Mouse (Mus musculus) B cell, adult 67 days (primary cell): ENCODE measurements around the gene Defb45. TPM values are rescaled to one million over a fixed set of nuclear protein-coding genes. Genes with fewer than 3 reads are reported as not detected.

ENCODE experiments used
- total RNA-seq, 2 experiments: library from RNA; stranded (reverse); gene quantifications; 4 replicates each; pipeline ENCODE4 v1.2.4; 2023

Defb45 gene
- not detected for total RNA-seq

DNA sequence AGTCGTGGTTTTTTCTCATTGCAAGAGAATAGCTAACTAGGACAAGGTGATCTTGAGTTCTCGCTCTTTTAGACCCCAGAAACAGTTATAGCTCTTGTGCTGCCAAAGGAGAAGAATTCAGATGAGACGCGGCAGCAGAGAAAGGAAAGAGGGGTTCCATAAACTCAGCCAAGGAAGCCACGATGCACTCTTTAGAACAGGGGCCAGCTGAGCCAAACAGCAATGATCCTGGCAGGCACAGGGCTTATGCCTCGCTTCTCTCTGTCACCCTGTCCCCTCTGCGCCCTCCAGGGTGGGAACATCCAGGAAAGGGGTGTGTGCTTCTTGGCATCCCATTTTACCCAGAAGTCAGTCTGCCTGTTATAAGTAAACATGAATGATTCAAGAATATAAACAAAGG lies at the start of gene Defb45:
Gene Defb45, minus strand, starts transcription at position 101 of the 400 bp plus-strand sequence.

GRCm38 (mm10) chr2:152626774-152627591 lies 27.8 kb upstream of the Defb45 start, which contains the start of gene Rem1:
Gene Rem1, plus strand, starts transcription at chr2:152626951.

GRCm38 (mm10) chr2:152622953-152623352 lies 23.8 kb upstream of the Defb45 start, which contains the start of gene Defb25:
Gene Defb25, minus strand, starts transcription at chr2:152623053.

DNA sequence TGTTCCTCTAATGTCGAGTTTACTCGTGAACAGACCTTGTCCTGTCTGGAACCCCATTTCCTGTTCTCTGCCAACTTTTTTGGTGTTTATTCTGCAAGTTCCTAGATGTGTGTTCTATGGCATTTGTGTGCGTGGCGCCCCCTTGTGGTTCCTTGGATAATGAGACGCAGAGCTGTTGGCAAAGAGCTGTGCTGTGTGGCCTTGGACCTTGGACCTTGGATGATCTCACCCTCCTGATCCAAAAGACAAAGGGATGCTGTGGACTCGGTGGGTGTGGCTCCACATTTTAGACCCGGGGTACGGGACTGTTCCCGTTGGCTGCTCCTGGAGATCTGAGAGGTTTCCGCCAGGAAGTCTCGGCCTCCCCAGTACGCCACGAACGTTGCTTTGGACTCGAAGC lies 4.9 kb upstream of the Defb45 start, which contains the start of gene Defb36:
Gene Defb36, plus strand, starts transcription at position 271 of the 400 bp plus-strand sequence.

GRCm38 (mm10) chr2:152580107-152580506 lies 19.1 kb downstream of the Defb45 start, which contains the start of gene Defb19:
Gene Defb19, minus strand, starts transcription at chr2:152580312.

GRCm38 (mm10) chr2:152572114-152572794 lies 26.9 kb downstream of the Defb45 start, which contains the start of gene Defb21:
Gene Defb21, plus strand, starts transcription at chr2:152572744.

DNA sequence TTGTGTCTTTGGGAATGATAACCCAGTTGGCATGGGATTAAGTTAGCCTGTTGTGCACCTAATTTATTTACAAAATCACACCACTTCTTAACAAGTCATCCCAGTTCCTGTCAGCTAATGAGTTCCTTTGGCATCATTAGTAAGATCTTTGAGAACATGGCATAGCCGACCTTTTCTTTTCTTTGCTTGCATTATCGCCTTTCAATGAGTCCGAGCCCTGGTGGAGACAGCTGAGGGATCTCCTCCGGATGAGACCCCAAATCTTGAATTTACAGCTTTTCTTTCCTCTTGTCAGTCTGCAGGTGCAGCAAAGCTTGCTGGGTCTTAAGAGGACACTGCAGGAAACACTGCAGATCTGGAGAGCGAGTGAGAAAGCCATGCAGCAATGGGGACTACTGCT lies 30.2 kb downstream of the Defb45 start, which contains the start of gene Gm17416:
Gene Gm17416, plus strand, starts transcription at position 301 of the 400 bp plus-strand sequence.

Other genes starting within 250 kb of the Defb45 start
- gene Nrsn2, start 222.8 kb downstream of the Defb45 start, total RNA-seq, result not detected
- 1 to 10 TPM; 1.4 to 2.3 TPM for gene Sox12, start 201.3 kb downstream of the Defb45 start, total RNA-seq
- 1 to 10 TPM; 3.1 to 4.7 TPM for gene Zcchc3, start 184.4 kb downstream of the Defb45 start, total RNA-seq
- gene 6820408C15Rik, start 183.8 kb downstream of the Defb45 start, total RNA-seq, result not detected
- not detected for gene Defb23, start 134.8 kb downstream of the Defb45 start, total RNA-seq
- gene Defb20, start 122.3 kb downstream of the Defb45 start, total RNA-seq, result not detected
- gene Defb22, start 109.3 kb downstream of the Defb45 start, total RNA-seq, result not detected
- gene Defb26, start 87.7 kb downstream of the Defb45 start, total RNA-seq, result not detected
- gene Defb28, start 81.1 kb downstream of the Defb45 start, total RNA-seq, result not detected
- gene Defb29, start 59.3 kb downstream of the Defb45 start, total RNA-seq, result not detected
- gene Gm17416, start 30.1 kb downstream of the Defb45 start, total RNA-seq, result not detected
- gene Defb21, start 26.7 kb downstream of the Defb45 start, total RNA-seq, result not detected
- not detected for gene Defb19, start 19.1 kb downstream of the Defb45 start, total RNA-seq
- gene Defb36, start 4.9 kb upstream of the Defb45 start, total RNA-seq, result not detected
- not detected for gene Defb25, start 23.7 kb upstream of the Defb45 start, total RNA-seq
- gene Rem1, start 27.6 kb upstream of the Defb45 start, total RNA-seq, result not detected
- 100 to 1,000 TPM; 100 to 106 TPM for gene H13, start 70.1 kb upstream of the Defb45 start, total RNA-seq
- 10 to 100 TPM; 24.4 to 28.9 TPM for gene Mcts2, start 87.6 kb upstream of the Defb45 start, total RNA-seq
- gene Id1, start 136.9 kb upstream of the Defb45 start, total RNA-seq, result 1 to 10 TPM in 1 of 2 experiments, under 1 TPM in 1; 0.62 to 1.0 TPM
- gene Cox4i2, start 154.8 kb upstream of the Defb45 start, total RNA-seq, result not detected
- 1 to 10 TPM; 7.6 to 9.0 TPM for gene Bcl2l1, start 232.3 kb upstream of the Defb45 start, total RNA-seq
- 1 to 10 TPM; 1.0 to 2.8 TPM for gene Tpx2, start 248.6 kb upstream of the Defb45 start, total RNA-seq